Mouse (Mus musculus): ENCODE measurements around the gene Tm4sf20. TPM values are rescaled to one million over a fixed set of nuclear protein-coding genes. Genes with fewer than 3 reads are reported as not detected.

Tm4sf20 gene
- not detected for polyA plus RNA-seq (2015; fragmentation: Illumina TruSeq; extraction: RNeasy Lipid Tissue Mini Kit (QIAGEN cat#74804); ENCODE audit: low read depth, low replicate concordance)

GRCm38 (mm10) chr1:82768269-82768668, at the start of gene Tm4sf20:
Gene Tm4sf20 (minus strand): TSS chr1:82768461.

GRCm38 (mm10) chr1:82771022-82771586, 2.8 kb upstream of the Tm4sf20 start, which contains the start of gene Gm47791:
Gene Gm47791 (minus strand): TSS chr1:82771243.

GRCm38 (mm10) chr1:82724339-82725025, 43.8 kb downstream of the Tm4sf20 start, which contains the start of gene Mff:
Gene Mff (plus strand): TSS chr1:82724890.

Other genes starting within 250 kb of the Tm4sf20 start
- gene Col4a4, start 181.6 kb downstream of the Tm4sf20 start, polyA plus RNA-seq (2015; fragmentation: Illumina TruSeq; extraction: RNeasy Lipid Tissue Mini Kit (QIAGEN cat#74804); ENCODE audit: low read depth, low replicate concordance), result 0.37 TPM
- 0.21 TPM for gene Col4a3, start 181.5 kb downstream of the Tm4sf20 start, polyA plus RNA-seq (2015; fragmentation: Illumina TruSeq; extraction: RNeasy Lipid Tissue Mini Kit (QIAGEN cat#74804); ENCODE audit: low read depth, low replicate concordance)
- gene Mff, start 43.6 kb downstream of the Tm4sf20 start, polyA plus RNA-seq (2015; fragmentation: Illumina TruSeq; extraction: RNeasy Lipid Tissue Mini Kit (QIAGEN cat#74804); ENCODE audit: low read depth, low replicate concordance), result 446 TPM
- gene Gm47791, start 2.8 kb upstream of the Tm4sf20 start, polyA plus RNA-seq (2015; fragmentation: Illumina TruSeq; extraction: RNeasy Lipid Tissue Mini Kit (QIAGEN cat#74804); ENCODE audit: low read depth, low replicate concordance), result not detected
- 54.0 TPM for gene Agfg1, start 71.0 kb upstream of the Tm4sf20 start, polyA plus RNA-seq (2015; fragmentation: Illumina TruSeq; extraction: RNeasy Lipid Tissue Mini Kit (QIAGEN cat#74804); ENCODE audit: low read depth, low replicate concordance)
- gene A030005L19Rik, start 144.9 kb upstream of the Tm4sf20 start, polyA plus RNA-seq (2015; fragmentation: Illumina TruSeq; extraction: RNeasy Lipid Tissue Mini Kit (QIAGEN cat#74804); ENCODE audit: low read depth, low replicate concordance), result not detected
- not detected for gene A030014E15Rik, start 156.5 kb upstream of the Tm4sf20 start, polyA plus RNA-seq (2015; fragmentation: Illumina TruSeq; extraction: RNeasy Lipid Tissue Mini Kit (QIAGEN cat#74804); ENCODE audit: low read depth, low replicate concordance)
- gene Gm6217, start 162.9 kb upstream of the Tm4sf20 start, polyA plus RNA-seq (2015; fragmentation: Illumina TruSeq; extraction: RNeasy Lipid Tissue Mini Kit (QIAGEN cat#74804); ENCODE audit: low read depth, low replicate concordance), result not detected
- gene A030003K21Rik, start 174.9 kb upstream of the Tm4sf20 start, polyA plus RNA-seq (2015; fragmentation: Illumina TruSeq; extraction: RNeasy Lipid Tissue Mini Kit (QIAGEN cat#74804); ENCODE audit: low read depth, low replicate concordance), result not detected
- gene Gm7544, start 187.6 kb upstream of the Tm4sf20 start, polyA plus RNA-seq (2015; fragmentation: Illumina TruSeq; extraction: RNeasy Lipid Tissue Mini Kit (QIAGEN cat#74804); ENCODE audit: low read depth, low replicate concordance), result not detected
- not detected for gene Gm47955, start 191.8 kb upstream of the Tm4sf20 start, polyA plus RNA-seq (2015; fragmentation: Illumina TruSeq; extraction: RNeasy Lipid Tissue Mini Kit (QIAGEN cat#74804); ENCODE audit: low read depth, low replicate concordance)
- not detected for gene Gm47959, start 232.1 kb upstream of the Tm4sf20 start, polyA plus RNA-seq (2015; fragmentation: Illumina TruSeq; extraction: RNeasy Lipid Tissue Mini Kit (QIAGEN cat#74804); ENCODE audit: low read depth, low replicate concordance)

Data from brain, adult 10 weeks (tissue).